Mouse (Mus musculus) heart, postnatal 25 days (tissue): ENCODE data around the gene Zfp74. TPM values are rescaled to one million over a fixed set of nuclear protein-coding genes. Genes with fewer than 3 reads are reported as not detected.

Source experiments
- DNase-seq: peaks from one replicate; pipeline ENCODE4 v3.0.0; 2022; ENCODE audit warnings: low spot score
- intact Hi-C: fragments of 180-260 bp; cut with DNase I; formaldehyde crosslinking; loops from one replicate; pipeline ENCODE4 v1.15.1; 2025
- microRNA-seq: library from miRNA; unstranded; fragments of <30 nt; microRNA quantifications from one replicate; pipeline ENCODE4 v1.2.0, GENCODE M21; 2022
- total RNA-seq, 2 experiments: library from RNA; stranded (reverse); gene quantifications; 2 replicates each; pipeline ENCODE4 v1.2.3; 2021

Gene Zfp74
- total RNA-seq, 2 experiments from 2014 or later, result 6.6 to 7.8 TPM

- intact Hi-C loops, result no loop called here
- DNase-seq, result no peak
These were observed 55.5 kb downstream of the Zfp74 start for GRCm38 (mm10) chr7:29898351-29898750.

DNA sequence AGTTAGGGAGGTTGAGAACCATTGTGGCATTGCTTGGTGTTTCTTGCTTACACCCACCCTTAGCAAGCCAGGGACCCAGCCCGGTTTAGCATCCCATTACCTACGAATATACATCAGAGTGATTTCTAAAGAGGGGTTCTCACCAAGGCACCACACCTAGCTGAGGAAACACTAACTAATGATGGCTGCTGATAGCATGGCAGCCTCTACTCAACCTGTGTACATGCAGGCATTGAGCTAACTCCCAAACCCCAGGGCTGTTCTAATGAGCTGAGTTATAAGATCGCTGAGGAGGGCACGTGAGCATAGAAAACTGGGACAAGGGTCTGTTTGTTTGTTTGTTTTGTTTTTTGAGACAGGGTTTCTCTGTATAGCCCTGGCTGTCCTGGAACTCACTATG lies 61.1 kb downstream of the Zfp74 start:
- intact Hi-C loops, result no loop called here
- no peak for DNase-seq

DNA sequence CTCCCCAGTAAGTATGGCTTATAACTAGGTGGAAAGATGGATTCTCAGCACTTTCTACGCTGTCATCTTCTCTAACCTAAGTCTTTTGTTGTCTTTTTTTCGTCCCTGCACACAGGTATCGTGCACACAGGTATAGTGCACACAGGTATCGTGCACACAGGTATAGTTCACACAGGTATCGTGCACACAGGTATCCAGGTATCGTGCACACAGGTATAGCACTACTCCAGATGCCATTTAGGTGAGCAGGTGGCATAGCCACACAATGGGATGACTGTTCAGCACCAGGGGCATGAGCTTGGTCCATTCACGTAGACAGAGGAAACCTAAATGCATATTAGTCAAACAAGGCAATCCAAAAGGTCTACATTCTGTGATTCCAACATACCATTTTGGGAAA lies 63.4 kb downstream of the Zfp74 start:
- intact Hi-C loops, result no loop called here

DNA sequence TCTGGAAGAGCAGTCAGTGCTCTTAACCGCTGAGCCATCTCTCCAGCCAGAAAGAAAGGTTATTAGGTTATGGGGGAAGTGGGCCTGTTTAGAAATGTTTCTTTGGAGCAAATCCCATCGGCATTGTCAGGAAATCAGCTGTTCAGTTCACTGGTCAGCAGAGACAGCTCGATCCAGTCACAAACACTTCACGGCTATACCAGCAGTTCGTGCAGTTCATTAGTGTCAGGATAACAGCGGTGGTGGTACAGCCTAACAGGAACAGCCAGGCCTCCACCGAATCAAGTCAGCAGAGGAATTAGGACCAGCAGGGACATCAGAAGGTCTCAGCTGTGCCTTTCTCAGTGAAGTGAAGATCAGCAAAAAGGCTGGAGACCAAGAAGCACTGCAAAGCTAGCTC lies 73.0 kb downstream of the Zfp74 start:
- DNase-seq, result no peak
- intact Hi-C loops, result no loop called here

More for the DNA sequence above, 63.4 kb downstream of the Zfp74 start:
- DNase-seq, result no peak

Small RNA genes lying within 50 kb of the gene (microRNA-seq; reads per million reads assigned to microRNA genes)
- gene Mir7668, result 2.8 reads per million, percentile 3 among the genes with 10 or more reads in this experiment

Other genes starting within 250 kb of the Zfp74 start
- gene Catsperg2, start 227.1 kb downstream of the Zfp74 start, total RNA-seq, result not detected
- gene Zfp84, start 185.5 kb downstream of the Zfp74 start, total RNA-seq, result 10 to 100 TPM; 10.2 to 12.4 TPM
- 1 to 10 TPM; 5.2 to 6.1 TPM for gene Zfp30, start 170.1 kb downstream of the Zfp74 start, total RNA-seq
- gene Zfp790, start 138.0 kb downstream of the Zfp74 start, total RNA-seq, result 10 to 100 TPM; 12.4 to 12.7 TPM
- 1 to 10 TPM in 1 of 2 experiments, under 1 TPM in 1; 0.16 to 1.1 TPM for gene Zfp940, start 100.4 kb downstream of the Zfp74 start, total RNA-seq
- 1 to 10 TPM; 3.0 to 3.5 TPM for gene Zfp420, start 94.1 kb downstream of the Zfp74 start, total RNA-seq
- gene Zfp27, start 47.5 kb downstream of the Zfp74 start, total RNA-seq, result 1 to 10 TPM; 7.0 to 8.7 TPM
- 1 to 10 TPM; 6.2 to 8.2 TPM for gene Zfp383, start 45.9 kb downstream of the Zfp74 start, total RNA-seq
- 10 to 100 TPM; 24.5 to 28.1 TPM for gene Zfp568, start 29.9 kb upstream of the Zfp74 start, total RNA-seq
- gene Zfp14, start 97.3 kb upstream of the Zfp74 start, total RNA-seq, result 1 to 10 TPM; 2.2 to 2.8 TPM
- 1 to 10 TPM; 1.9 to 2.0 TPM for gene Zfp82, start 118.8 kb upstream of the Zfp74 start, total RNA-seq
- gene Gm26920, start 136.3 kb upstream of the Zfp74 start, total RNA-seq, result not detected
- 1 to 10 TPM; 2.2 TPM for gene Zfp566, start 136.4 kb upstream of the Zfp74 start, total RNA-seq
- 10 to 100 TPM; 30.7 to 37.3 TPM for gene Zfp260, start 140.7 kb upstream of the Zfp74 start, total RNA-seq
- gene Zfp382, start 167.9 kb upstream of the Zfp74 start, total RNA-seq, result 1 to 10 TPM; 2.7 to 2.9 TPM
- 10 to 100 TPM; 27.7 to 31.0 TPM for gene Zfp146, start 215.7 kb upstream of the Zfp74 start, total RNA-seq
- 1,000 to 10,000 TPM; 2,700 to 2,749 TPM for gene Cox7a1, start 230.1 kb upstream of the Zfp74 start, total RNA-seq
- 100 to 1,000 TPM; 270 to 283 TPM for gene Capns1, start 244.7 kb upstream of the Zfp74 start, total RNA-seq